Mouse (Mus musculus) intestine, postnatal 0 days (tissue): ENCODE measurements around the gene Fkbp8. TPM values are rescaled to one million over a fixed set of nuclear protein-coding genes. Genes with fewer than 3 reads are reported as not detected.

Source experiments
- ATAC-seq: fragments of 200-750 bp; cut with Nextera tagmentation; 2 replicates; pipeline ENCODE4 v1.8.0; 2017; ENCODE audit warnings: mild to moderate bottlenecking, moderate TSS enrichment, moderate library complexity
- H3K27ac ChIP-seq: fragments of 300-500 bp; sonication (generic); 2 replicates; pipeline ENCODE4 v1.5.1; 2014; ENCODE audit warnings: mild to moderate bottlenecking, low read depth, low read length, moderate library complexity
- H3K27me3 ChIP-seq: fragments of 300-500 bp; sonication (generic); replicated peaks from 2 replicates; pipeline ENCODE4 v1.6.1; 2014; ENCODE audit warnings: low read length, mixed read lengths; ENCODE audit not compliant: control insufficient read depth, insufficient read depth
- H3K36me3 ChIP-seq: fragments of 300-500 bp; sonication (generic); 2 replicates; pipeline ENCODE4 v1.6.1; 2014; ENCODE audit warnings: mild to moderate bottlenecking, moderate library complexity; ENCODE audit not compliant: control insufficient read depth, insufficient read depth
- H3K4me1 ChIP-seq: fragments of 300-500 bp; sonication (generic); replicated peaks from 2 replicates; pipeline ENCODE4 v1.6.1; 2014; ENCODE audit warnings: antibody characterized with exemption, low read length, mixed read lengths; ENCODE audit not compliant: control insufficient read depth, insufficient read depth
- H3K4me2 ChIP-seq: fragments of 300-500 bp; sonication (generic); replicated peaks from 2 replicates; pipeline ENCODE4 v1.6.1; 2014; ENCODE audit warnings: low read depth, mild to moderate bottlenecking, moderate library complexity
- H3K4me3 ChIP-seq: fragments of 300-500 bp; sonication (generic); 2 replicates; pipeline ENCODE4 v1.5.1; 2014; ENCODE audit warnings: low read depth, low read length
- H3K9ac ChIP-seq: fragments of 300-500 bp; sonication (generic); 2 replicates; pipeline ENCODE4 v1.6.1; 2014; ENCODE audit warnings: mild to moderate bottlenecking, low read depth, low read length
- H3K9me3 ChIP-seq: fragments of 300-500 bp; sonication (generic); 2 replicates; pipeline ENCODE4 v1.6.1; 2016; ENCODE audit warnings: mixed run types; ENCODE audit not compliant: control insufficient read depth
- CTCF ChIP-seq: sonication (generic); IDR thresholded peaks from 2 replicates; pipeline ENCODE4 v1.5.1; 2016; ENCODE audit warnings: low read depth, mild to moderate bottlenecking, control low read depth, antibody characterized with exemption, moderate library complexity
- WGBS: fragments of 180-500 bp; shearing (Covaris S2); extraction: QIAGEN DNeasy Blood & Tissue Kit; methylation state at CpG from one replicate; pipeline ENCODE4 v1.1.7; 2014; 5-methylcytosine and 5-hydroxymethylcytosine counted together
- polyA plus RNA-seq: library from polyadenylated mRNA; unstranded; fragments of >200 nt; fragmentation: Nextera tagmentation; extraction: Ambion mirVana; gene quantifications from 2 replicates; pipeline ENCODE4 v1.2.1, GENCODE M21; 2015

The Fkbp8 gene
- polyA plus RNA-seq, 1 experiment from 2014 or later: 203 TPM

- Histone ChIP-seq H3K9ac (no peak overlapping the region), H3K36me3 (no peaks in the 10 kb centered on the region)
- WGBS: 7% methylated on average over 55 of the region's 55 CpGs
These were observed 39.3 kb upstream of the Fkbp8 start for GRCm38 (mm10) chr8:70487993-70488796.

DNA sequence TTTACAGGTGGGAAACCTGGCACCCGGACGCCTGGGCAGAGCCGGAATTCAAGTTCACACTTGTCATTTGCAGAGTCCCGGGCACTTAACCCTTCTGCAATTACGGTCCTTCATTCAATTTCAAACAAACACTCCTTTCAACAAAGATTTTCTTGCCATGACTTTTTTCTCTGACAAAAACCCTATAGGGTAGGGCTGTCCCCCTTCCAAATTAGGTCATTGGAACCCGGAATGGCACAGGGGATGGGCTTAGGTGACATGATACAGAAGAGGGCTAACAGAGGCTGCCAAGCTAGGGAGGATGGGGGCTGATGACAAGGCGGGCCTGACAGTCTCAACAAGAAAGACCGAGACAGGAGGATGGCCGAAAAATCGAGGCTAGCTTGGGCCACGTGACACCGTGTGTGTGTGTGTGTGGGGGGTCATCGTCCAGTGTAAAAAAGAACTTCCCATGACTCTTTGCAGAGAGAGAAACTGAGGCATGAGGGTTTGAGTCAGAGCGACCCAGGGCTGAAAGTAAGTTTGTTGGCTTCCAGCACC lies 38.5 kb upstream of the Fkbp8 start:
- Histone ChIP-seq H3K9me3 (no peaks in the 10 kb centered on the region), H3K4me3 (peak overlapping the region; percentile 39), H3K4me1 (peaks cover 6% of the 10 kb centered on the region; the same call in 1 of the 2 replicates), H3K27me3 (peaks cover 95% of the 10 kb centered on the region), H3K4me2 (peak overlapping the region; percentile 65), H3K9ac (no peak overlapping the region), H3K27ac (no peak overlapping the region), H3K36me3 (no peaks in the 10 kb centered on the region)
- no peak for ATAC-seq
- 5% methylated on average over 14 of the region's 14 CpGs for WGBS
- TF ChIP-seq CTCF: no peak

More at GRCm38 (mm10) chr8:70487993-70488796, 39.3 kb upstream of the Fkbp8 start:
- TF ChIP-seq CTCF: no peak
- Histone ChIP-seq H3K4me1 (peaks cover 6% of the 10 kb centered on the region; the same call in 1 of the 2 replicates), H3K27me3 (peaks cover 87% of the 10 kb centered on the region), H3K4me3 (peak overlapping the region; percentile 39), H3K27ac (no peak overlapping the region), H3K4me2 (peak overlapping the region; percentile 65), H3K9me3 (no peaks in the 10 kb centered on the region)
- ATAC-seq: no peak

DNA sequence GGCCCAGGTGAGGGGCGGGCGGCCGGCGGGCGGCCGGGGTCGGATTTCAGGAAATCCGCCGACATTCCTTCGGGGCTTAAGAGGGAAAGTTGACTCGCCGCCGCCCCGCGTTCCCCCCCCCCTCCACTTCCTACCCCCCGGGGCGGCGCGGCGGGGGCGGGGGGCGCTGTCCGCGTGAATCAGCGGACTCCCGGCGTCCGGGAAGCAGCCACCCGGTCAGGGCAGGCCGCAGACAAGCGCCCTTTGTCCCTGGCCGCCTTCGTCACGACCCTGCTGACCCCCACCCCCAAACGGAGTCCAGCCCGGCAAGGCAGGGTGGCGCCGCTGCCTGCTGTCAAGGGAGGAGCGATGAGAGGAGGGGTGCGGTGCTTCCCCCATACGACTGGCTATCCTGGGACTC lies 37.9 kb upstream of the Fkbp8 start:
- H3K36me3 ChIP-seq: no peaks in the 10 kb centered on the region
- ATAC-seq: 0 out of 2 replicates have a peak, but pooled peaks have one; percentile 3
- peak overlapping the region; percentile 55 for H3K4me2 ChIP-seq
- no peaks in the 10 kb centered on the region for H3K9me3 ChIP-seq
- peaks cover 6% of the 10 kb centered on the region; the same call in 1 of the 2 replicates for H3K4me1 ChIP-seq
- no peak overlapping the region; the same call in 1 of the 2 replicates for H3K9ac ChIP-seq
- TF ChIP-seq CTCF: no peak
- H3K4me3 ChIP-seq: peak overlapping the region; percentile 39
- 2% methylated on average over 37 of the region's 41 CpGs for WGBS
- peaks cover 98% of the 10 kb centered on the region for H3K27me3 ChIP-seq
- no peak overlapping the region for H3K27ac ChIP-seq

GRCm38 (mm10) chr8:70490061-70490879 lies 37.3 kb upstream of the Fkbp8 start:
- no peak for TF ChIP-seq CTCF
- ATAC-seq: no peak
- no peak overlapping the region for H3K27ac ChIP-seq
- H3K36me3 ChIP-seq: no peaks in the 10 kb centered on the region
- 0 out of 2 replicates have a peak overlapping the region, but pooled peaks have one; percentile 55 for H3K4me2 ChIP-seq
- no peak overlapping the region for H3K4me3 ChIP-seq
- no peaks in the 10 kb centered on the region for H3K9me3 ChIP-seq
- no peak overlapping the region for H3K9ac ChIP-seq
- peaks cover 6% of the 10 kb centered on the region; the same call in 1 of the 2 replicates for H3K4me1 ChIP-seq
- H3K27me3 ChIP-seq: peaks cover 98% of the 10 kb centered on the region
- WGBS: 16% methylated on average over 10 of the region's 10 CpGs

- Histone ChIP-seq H3K27me3 (peaks cover 98% of the 10 kb centered on the region), H3K4me2 (0 out of 2 replicates have a peak overlapping the region, but pooled peaks have one; percentile 13), H3K9me3 (no peaks in the 10 kb centered on the region), H3K4me1 (peaks cover 6% of the 10 kb centered on the region; the same call in 1 of the 2 replicates), H3K36me3 (no peaks in the 10 kb centered on the region), H3K27ac (no peak overlapping the region), H3K9ac (no peak overlapping the region), H3K4me3 (no peak overlapping the region)
- 6% methylated on average over 20 of the region's 20 CpGs for WGBS
- no peak for TF ChIP-seq CTCF
- ATAC-seq: no peak
These were observed 36.5 kb upstream of the Fkbp8 start for GRCm38 (mm10) chr8:70490880-70491495.
